Mouse (Mus musculus) embryonic facial prominence, embryonic 14.5 days (tissue): ENCODE measurements around the gene Med27. TPM values are rescaled to one million over a fixed set of nuclear protein-coding genes. Genes with fewer than 3 reads are reported as not detected.
A peak's percentile ranks its signal among the peaks of the same experiment; 100 is the strongest.

Source experiments
- ATAC-seq: fragments of 200-750 bp; cut with Nextera tagmentation; 2 replicates; pipeline ENCODE4 v1.8.0; 2017; ENCODE audit warnings: low read depth, moderate number of reproducible peaks, moderate TSS enrichment
- DNase-seq: peaks from one replicate; pipeline ENCODE4 v3.0.0-alpha.2; 2015; ENCODE audit warnings: low spot score
- H3K27ac ChIP-seq: fragments of 300-500 bp; sonication (generic); replicated peaks from 2 replicates; pipeline ENCODE4 v1.5.1; 2014; ENCODE audit warnings: low read depth, mild to moderate bottlenecking, low read length, moderate library complexity
- H3K27me3 ChIP-seq: fragments of 300-500 bp; sonication (generic); replicated peaks from 2 replicates; pipeline ENCODE4 v1.6.1; 2014; ENCODE audit warnings: low read length; ENCODE audit not compliant: control insufficient read depth, insufficient read depth
- H3K36me3 ChIP-seq: fragments of 300-500 bp; sonication (generic); 2 replicates; pipeline ENCODE4 v1.6.1; 2014; ENCODE audit warnings: low read length, mixed read lengths; ENCODE audit not compliant: control insufficient read depth, insufficient read depth
- H3K4me1 ChIP-seq: fragments of 300-500 bp; sonication (generic); 2 replicates; pipeline ENCODE4 v1.6.1; 2014; ENCODE audit warnings: antibody characterized with exemption, low read length; ENCODE audit not compliant: control insufficient read depth, insufficient read depth
- H3K4me2 ChIP-seq: fragments of 300-500 bp; sonication (generic); 2 replicates; pipeline ENCODE4 v1.6.1; 2014; ENCODE audit warnings: low read depth, mild to moderate bottlenecking, low read length, moderate library complexity, mixed read lengths
- H3K4me3 ChIP-seq: fragments of 300-500 bp; sonication (generic); 2 replicates; pipeline ENCODE4 v1.5.1; 2014; ENCODE audit warnings: low read depth, mild to moderate bottlenecking, low read length
- H3K9ac ChIP-seq: fragments of 300-500 bp; sonication (generic); 2 replicates; pipeline ENCODE4 v1.6.1; 2014; ENCODE audit warnings: low read depth, mild to moderate bottlenecking, low read length, moderate library complexity, mixed read lengths
- H3K9me3 ChIP-seq: fragments of 300-500 bp; sonication (generic); 2 replicates; pipeline ENCODE4 v1.6.1; 2016; ENCODE audit warnings: low read length; ENCODE audit not compliant: control insufficient read depth
- WGBS: fragments of 180-500 bp; shearing (Covaris S2); extraction: QIAGEN DNeasy Blood & Tissue Kit; methylation state at CpG from one replicate; pipeline ENCODE4 v1.1.7; 2014; 5-methylcytosine and 5-hydroxymethylcytosine counted together
- microRNA-seq: library from miRNA; unstranded; fragments of <30 nt; microRNA quantifications from one replicate; pipeline ENCODE4, GENCODE M21; 2016; ENCODE audit warnings: borderline number of aligned reads
- polyA plus RNA-seq: library from polyadenylated mRNA; unstranded; fragments of >200 nt; fragmentation: Nextera tagmentation; extraction: Ambion mirVana; gene quantifications from 2 replicates; pipeline ENCODE4 v1.2.1, GENCODE M21; 2014

The Med27 gene
- polyA plus RNA-seq, 1 experiment from 2014 or later: 50.9 TPM

DNA sequence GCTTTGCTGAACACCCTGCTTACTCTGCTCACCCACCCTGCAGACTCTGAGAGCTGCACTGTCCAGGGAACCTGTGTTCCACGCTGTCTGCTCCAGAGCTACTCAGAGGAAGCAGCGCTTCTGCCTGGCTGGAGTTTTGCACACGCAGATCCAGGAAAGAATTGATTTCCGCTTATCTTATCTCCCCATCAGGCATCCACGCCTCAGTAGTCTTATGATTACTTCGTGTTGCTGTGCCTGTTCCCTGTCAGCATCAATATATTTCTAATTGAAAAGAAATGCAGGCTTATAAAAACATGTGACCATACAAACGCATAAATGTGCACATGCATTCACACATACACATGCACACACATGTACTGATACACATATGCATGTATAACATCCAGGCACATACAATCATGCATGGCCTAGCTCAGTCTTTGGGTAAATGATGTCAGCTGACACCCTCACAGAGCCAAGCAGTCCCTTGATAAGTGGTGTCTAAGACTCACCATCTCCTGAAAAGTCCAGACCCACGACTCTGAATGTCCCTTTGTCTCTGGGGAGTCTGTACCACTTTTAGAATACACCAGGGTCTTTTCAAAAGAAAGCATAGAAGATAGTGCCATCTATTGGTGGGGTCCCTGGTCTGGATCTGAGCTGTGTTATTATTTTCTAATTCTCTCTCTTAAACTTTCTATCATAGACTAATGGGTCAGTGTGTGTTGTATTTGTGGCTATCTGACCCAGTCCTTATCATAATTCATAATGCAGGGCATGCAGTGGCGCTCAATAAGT, 225.5 kb downstream of the Med27 start:
- no peak overlapping the region for H3K9ac ChIP-seq
- ATAC-seq: no peak
- DNase-seq: no peak
- 62% methylated on average over 9 of the region's 9 CpGs for WGBS
- no peaks in the 10 kb centered on the region for H3K9me3 ChIP-seq
- H3K27ac ChIP-seq: no peak overlapping the region
- no peaks in the 10 kb centered on the region for H3K4me1 ChIP-seq
- no peak overlapping the region for H3K4me3 ChIP-seq
- H3K27me3 ChIP-seq: no peaks in the 10 kb centered on the region
- no peaks in the 10 kb centered on the region for H3K36me3 ChIP-seq
- H3K4me2 ChIP-seq: no peak overlapping the region

DNA sequence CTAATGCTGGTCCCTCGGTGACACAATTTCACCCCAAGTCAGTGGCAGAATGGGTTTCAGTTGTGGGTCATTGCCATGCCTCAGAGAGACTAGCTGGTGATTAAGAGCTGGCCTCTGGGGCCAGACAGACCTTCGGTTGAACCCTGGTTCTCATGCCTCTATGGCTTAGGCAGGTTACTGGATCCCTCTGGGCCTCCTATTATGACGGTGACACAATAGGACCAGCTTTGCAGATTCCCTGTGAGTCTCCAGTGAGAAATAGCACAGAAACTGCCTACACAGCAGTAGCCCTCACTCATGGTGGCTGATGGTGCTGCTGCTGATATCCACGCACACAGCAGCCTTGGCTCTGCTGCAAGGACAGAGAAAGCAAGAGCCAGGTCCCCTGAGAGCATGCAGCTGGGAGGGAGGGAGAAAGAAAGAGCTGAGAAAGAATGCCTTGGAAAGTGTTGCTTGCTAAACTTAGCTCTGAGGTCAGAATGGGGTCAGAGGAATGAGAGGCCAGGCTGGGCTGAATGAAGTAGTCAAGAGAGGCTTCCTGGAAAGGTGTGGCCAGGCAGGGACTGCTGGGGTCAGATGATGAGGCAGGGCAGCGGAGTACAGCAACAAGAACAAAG, 226.3 kb downstream of the Med27 start:
- H3K4me2 ChIP-seq: no peak overlapping the region
- no peaks in the 10 kb centered on the region for H3K36me3 ChIP-seq
- no peak for DNase-seq
- no peaks in the 10 kb centered on the region for H3K27me3 ChIP-seq
- no peaks in the 10 kb centered on the region for H3K9me3 ChIP-seq
- no peak overlapping the region for H3K9ac ChIP-seq
- H3K27ac ChIP-seq: no peak overlapping the region
- no peak for ATAC-seq
- WGBS: 38% methylated on average over 5 of the region's 5 CpGs
- H3K4me3 ChIP-seq: no peak overlapping the region
- no peaks in the 10 kb centered on the region for H3K4me1 ChIP-seq

DNA sequence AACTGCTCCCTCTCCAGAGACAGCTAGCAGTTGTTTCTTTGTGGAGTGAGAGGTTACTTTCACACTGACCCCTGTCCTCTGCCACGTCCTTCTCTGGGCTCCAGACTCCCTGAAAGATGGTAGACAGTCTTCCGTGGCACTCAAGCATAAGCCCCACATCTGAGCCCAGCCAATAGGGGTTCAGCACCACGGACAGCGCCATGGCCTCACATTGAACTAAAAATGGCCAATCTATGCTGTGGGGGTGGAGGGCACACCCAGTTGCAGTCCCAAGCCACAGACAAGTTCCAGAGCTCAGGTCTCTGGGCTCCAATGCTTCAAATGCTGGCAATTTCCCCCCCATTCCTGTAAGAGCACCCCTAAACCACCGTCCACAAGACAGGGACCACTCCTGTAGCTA, 227.0 kb downstream of the Med27 start:
- Histone ChIP-seq H3K9ac (no peak overlapping the region), H3K27me3 (no peaks in the 10 kb centered on the region), H3K9me3 (no peaks in the 10 kb centered on the region), H3K4me3 (no peak overlapping the region), H3K4me2 (no peak overlapping the region), H3K36me3 (no peaks in the 10 kb centered on the region), H3K27ac (no peak overlapping the region), H3K4me1 (no peaks in the 10 kb centered on the region)
- ATAC-seq (0 out of 2 replicates have a peak, but pooled peaks have one; percentile 9), DNase-seq (peak; percentile 87)
- WGBS: 6% methylated on average over 5 of the region's 5 CpGs

DNA sequence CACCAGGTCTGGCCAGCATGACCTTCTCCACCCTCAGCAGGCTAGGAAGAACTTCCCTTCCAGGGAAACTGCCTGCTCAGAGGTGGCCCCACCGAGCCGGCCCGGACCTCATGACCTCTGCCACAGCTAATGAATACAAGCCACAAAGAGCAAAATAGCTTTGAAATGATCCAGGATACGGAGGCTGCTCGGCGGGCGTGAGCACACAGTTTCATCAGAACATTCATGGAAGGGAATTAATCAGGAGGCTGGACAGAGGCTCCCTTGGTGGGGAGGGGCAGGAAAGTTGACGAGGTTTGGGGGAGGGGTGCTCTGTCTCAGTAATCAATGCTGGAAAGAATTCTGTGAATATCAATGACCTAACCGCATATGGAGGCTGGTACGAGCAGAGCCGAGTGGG, 227.6 kb downstream of the Med27 start:
- H3K27ac ChIP-seq: no peak overlapping the region
- no peaks in the 10 kb centered on the region for H3K4me1 ChIP-seq
- 16% methylated on average over 11 of the region's 11 CpGs for WGBS
- no peak overlapping the region for H3K9ac ChIP-seq
- DNase-seq (no peak), ATAC-seq (no peak)
- no peak overlapping the region for H3K4me3 ChIP-seq
- H3K9me3 ChIP-seq: no peaks in the 10 kb centered on the region
- no peaks in the 10 kb centered on the region for H3K36me3 ChIP-seq
- H3K4me2 ChIP-seq: no peak overlapping the region
- H3K27me3 ChIP-seq: no peaks in the 10 kb centered on the region

Small RNA genes lying within 50 kb of the gene (microRNA-seq; reads per million reads assigned to microRNA genes)
- gene Mir133c: not detected

Other genes starting within 250 kb of the Med27 start
- gene Setx, start 222.6 kb upstream of the Med27 start, polyA plus RNA-seq: 9.3 and 11.6 TPM in 2 replicates
- 0.85 and 1.0 TPM in 2 replicates for gene Ntng2, start 93.8 kb upstream of the Med27 start, polyA plus RNA-seq